Mouse (Mus musculus) embryonic facial prominence, embryonic 15.5 days (tissue): Measurements from ENCODE around the gene Vmn1r39. TPM values are rescaled to one million over a fixed set of nuclear protein-coding genes. Genes with fewer than 3 reads are reported as not detected.

Source experiments
- polyA plus RNA-seq: library from polyadenylated mRNA; unstranded; fragments of >200 nt; fragmentation: Nextera tagmentation; extraction: Ambion mirVana; gene quantifications from 2 replicates; pipeline ENCODE4 v1.2.1, GENCODE M21; 2015

The Vmn1r39 gene
- polyA plus RNA-seq, 1 experiment from 2014 or later, result not detected

Other genes with a start within 250 kb of the Vmn1r39 start
- gene Vmn1r33, start 192.3 kb downstream of the Vmn1r39 start, polyA plus RNA-seq, result 0.07 TPM in 1 of 2 replicates, not detected in the other
- gene Vmn1r34, start 166.7 kb downstream of the Vmn1r39 start, polyA plus RNA-seq, result not detected in 2 replicates
- not detected in 2 replicates for gene Vmn1r35, start 124.7 kb downstream of the Vmn1r39 start, polyA plus RNA-seq
- not detected in 2 replicates for gene Vmn1r36, start 91.4 kb downstream of the Vmn1r39 start, polyA plus RNA-seq
- 0.21 TPM in 1 of 2 replicates, not detected in the other for gene Vmn1r37, start 81.2 kb downstream of the Vmn1r39 start, polyA plus RNA-seq
- not detected in 2 replicates for gene Vmn1r38, start 28.0 kb downstream of the Vmn1r39 start, polyA plus RNA-seq
- gene Gng12, start 85.8 kb upstream of the Vmn1r39 start, polyA plus RNA-seq, result 84.2 and 93.6 TPM in 2 replicates
- 14.9 and 18.5 TPM in 2 replicates for gene Gadd45a, start 226.8 kb upstream of the Vmn1r39 start, polyA plus RNA-seq